Mouse (Mus musculus): ENCODE measurements around the gene Nedd9.

Nedd9 gene

DNA sequence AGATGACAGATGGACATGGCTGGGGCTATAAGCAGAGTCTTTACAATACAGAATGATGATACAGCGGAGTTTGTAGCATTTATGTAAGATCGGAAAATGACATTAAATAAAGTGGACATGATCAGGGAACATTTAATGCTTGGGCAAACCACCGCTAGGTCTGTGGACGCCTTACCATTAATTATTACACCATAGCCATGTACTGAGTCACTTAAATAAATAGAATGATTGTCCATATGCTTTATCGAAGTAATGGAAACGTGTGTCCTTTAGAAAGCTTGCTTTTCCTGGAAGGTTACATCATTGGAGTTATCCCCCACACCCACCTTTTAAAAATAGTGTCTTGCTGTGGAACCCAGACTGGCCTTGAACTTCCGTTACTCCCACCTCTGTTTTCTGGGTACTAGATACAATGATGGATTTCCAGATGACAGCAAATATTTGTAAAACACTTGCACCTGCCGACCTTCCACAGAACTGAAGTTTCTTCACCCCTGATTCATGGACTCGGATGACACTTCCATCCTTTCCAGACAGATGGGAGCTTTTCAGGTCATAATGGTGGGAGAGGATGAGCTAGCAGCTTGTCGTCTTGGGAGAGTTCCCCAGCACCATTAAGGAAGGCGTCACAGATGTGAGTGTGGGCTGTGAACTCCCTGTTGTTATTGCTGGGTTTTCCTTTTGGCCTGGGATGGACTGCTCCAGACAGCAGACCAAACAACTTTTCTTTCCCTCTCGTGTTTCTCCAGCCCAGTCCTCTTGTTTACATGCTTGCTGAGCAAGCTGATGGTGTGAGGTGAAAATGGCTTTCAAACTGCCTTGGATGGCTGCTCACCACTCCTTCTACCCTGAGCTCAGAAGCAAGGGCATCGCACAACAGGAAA is 76.7 kb downstream of the Nedd9 start:
- DNase-seq (ENCODE audit: low spot score in 2 of 2) = no peak

DNA sequence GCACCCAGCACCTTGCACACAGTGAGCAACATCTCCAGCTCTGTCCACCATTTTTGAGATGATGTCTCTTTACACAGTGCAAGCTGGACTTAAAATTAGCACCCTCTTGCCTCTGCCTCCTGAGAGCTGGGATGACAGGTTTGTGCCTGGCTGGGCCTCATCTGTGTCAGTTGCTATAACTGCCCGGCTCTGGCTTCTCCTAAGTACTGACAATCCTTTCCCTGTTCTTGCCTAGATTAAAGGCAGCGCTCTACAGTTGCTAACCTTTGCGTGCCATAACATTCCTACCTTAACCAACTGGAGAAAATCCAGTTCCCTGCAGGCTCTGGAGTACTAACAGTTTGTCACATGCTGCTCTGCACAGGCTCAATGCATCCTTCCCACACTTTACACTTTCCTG is 77.9 kb downstream of the Nedd9 start:
- DNase-seq (ENCODE audit: low spot score in 2 of 2) = no peak

DNA sequence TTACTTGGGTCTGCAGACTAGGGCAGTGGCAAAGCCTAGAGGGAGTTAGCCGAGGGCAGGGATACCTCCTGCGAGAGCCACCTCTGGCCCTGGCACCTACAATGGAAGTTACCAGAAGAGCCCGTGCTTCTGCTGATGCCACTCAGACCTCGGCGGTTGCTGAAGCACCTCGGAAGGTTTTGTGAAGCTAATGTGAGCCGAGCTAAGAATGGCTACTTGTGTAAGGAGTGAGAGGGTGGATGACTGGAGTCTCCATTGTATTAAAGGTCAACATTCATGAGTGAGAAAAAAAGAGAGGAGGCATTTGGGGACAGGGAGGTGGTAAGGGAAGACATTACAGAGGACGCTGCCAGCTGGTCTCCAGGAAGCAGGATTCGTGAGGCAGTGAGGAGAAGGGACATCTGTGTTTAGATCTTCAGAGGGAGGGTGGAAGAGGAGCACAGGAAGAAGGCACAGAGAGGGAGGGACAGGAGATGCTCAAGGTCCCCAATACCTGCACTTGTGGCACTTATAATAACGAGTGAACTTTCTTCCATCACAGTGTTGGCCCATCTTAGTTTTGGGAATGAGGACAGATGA is 78.7 kb downstream of the Nedd9 start:
- DNase-seq (ENCODE audit: low spot score in 2 of 2) = no peak

DNA sequence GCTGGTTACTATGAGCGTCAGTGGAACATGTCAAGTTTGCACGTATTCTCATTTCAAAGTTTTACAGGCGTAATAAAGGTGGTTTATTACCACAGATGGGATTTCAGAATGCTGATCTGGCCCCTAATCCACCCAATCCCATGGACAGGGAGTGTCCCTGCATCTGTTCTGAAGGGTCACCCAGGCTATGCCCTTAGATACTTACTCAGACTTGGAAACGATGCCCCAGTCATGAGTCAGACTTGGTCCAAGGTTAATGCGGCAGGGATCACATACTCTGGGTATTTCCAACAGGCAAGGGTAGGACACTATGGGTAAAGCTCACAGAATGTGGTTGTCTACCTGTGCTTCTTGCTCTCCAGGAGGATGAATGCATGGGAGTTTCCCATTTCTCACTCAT is 82.2 kb downstream of the Nedd9 start:
- DNase-seq (ENCODE audit: low spot score in 2 of 2) = no peak

DNA sequence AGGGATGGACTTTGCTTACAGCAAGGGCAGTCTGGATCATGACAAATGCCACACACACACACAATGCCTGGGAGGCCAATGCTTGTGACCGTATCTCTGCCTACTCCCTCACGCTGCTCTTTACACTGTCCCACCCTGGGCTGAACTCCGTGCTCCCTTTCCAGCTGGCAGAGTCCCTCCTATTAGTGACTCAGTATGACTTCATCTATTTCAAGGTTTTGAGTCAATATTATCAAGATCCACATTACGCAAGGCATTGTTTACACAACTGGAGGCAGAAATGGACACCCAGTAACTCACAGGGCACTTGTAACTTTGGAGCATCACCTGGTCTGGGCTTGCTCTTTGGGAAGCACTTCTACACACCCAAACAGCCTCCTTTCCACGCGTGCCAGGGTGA is 83.3 kb downstream of the Nedd9 start:
- DNase-seq (ENCODE audit: low spot score in 2 of 2) = no peak

DNA sequence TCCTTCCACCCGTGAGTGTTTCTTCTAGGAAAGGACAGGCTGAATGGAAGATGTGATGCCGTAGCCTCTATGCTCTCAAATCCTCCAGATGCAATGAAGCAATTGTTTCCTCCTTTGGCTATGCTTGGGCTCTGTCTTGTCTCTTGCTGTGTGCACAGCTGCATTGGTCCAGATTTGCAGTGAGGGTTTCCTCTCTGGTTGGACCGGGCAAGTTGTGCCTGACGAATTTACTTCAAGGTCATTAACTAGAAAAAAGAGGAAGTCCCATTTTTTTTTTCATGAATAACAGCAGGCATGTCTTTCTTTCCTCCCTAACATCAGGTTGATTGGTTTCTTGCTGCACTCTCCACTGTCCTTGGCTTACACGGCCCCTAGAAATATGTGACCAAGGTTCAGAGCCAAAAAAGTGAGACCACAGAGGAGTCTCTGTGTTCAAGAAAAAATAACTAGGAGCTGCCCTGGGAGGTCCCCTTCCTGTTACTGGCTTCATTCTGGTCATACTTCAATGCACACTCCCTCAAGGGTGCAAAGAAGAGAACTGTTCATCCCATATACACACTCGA is 84.6 kb downstream of the Nedd9 start:
- no peak for DNase-seq (ENCODE audit: low spot score in 2 of 2)

DNA sequence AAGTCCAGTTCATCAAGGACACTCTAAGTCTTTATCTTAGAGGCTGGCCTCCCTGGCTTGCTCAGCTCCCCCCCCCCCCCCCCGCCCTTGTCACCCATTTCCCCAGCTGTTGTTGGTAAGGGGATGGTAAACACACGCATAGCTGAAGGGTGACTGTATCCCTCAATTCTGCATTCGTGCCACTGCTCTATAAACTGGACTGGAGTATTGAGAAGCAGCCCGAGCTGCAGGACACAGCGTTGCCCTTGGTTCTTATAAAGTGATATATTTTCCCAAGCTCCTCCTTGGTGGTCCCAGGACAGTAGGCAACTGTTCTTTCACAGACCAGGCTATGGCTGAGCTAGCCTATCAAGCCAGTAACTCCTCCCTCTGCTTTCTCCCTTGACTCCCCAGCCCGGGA is 85.4 kb downstream of the Nedd9 start:
- no peak for DNase-seq (ENCODE audit: low spot score in 2 of 2)

DNA sequence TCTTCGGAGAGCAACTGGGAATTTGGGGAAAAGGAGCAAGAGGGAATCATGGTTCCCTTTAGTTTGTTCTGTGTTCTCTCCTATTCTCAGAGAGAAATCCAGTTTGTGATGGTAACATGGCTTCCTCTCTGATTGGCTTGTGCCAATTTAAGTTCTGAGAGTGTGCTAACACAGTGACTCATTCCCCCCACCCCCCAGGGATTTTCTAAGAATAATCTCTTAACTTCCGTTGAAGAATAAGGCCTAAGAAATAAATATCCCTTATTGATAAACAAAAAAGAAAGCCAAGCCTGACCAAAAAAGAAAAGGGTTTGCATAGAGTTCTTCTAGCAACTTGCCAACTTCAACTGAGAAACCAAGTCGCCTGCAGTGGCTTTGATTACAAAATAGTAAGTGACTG is 86.9 kb downstream of the Nedd9 start:
- DNase-seq (ENCODE audit: low spot score in 2 of 2) = no peak

DNA sequence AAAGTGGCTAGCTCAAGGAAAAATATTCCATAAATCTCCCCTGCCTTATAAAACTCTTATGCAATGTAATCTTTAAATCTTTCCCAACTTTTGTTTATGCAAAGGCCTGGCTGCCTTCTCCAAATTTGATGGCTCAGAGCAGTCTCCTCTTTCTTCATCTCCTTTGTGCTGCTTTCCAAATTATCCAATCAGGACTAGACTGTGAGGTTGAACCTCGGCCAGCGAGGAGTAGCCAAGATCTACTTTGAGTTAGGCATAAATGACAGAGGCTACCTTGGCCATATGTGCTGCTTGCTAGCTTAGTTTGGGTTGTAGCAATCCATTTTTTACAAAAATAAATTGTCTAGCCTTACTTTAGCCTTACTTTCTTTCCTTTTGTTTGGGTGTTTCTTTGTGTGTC is 95.0 kb downstream of the Nedd9 start:
- no peak for DNase-seq (ENCODE audit: low spot score in 2 of 2)

DNA sequence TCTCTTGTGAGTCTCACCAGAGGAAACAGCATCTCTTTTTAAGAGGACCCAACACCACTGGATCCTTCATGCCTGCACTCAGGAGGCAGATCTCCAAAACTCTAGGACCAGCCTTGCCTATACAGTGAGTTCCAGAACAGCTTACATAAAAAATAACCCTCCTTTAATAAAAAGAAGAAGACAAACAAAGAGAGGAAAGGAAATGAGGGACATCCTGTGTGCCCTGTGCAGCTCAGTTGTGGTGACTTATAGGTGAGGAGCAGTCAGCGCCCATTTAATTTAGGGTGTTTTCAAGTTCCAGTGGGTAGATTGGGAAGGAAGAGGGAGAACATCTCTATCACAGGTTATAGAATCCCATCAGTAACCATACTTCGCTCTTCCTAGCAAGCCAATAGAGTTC is 96.5 kb downstream of the Nedd9 start:
- DNase-seq (ENCODE audit: low spot score in 2 of 2) = no peak

DNA sequence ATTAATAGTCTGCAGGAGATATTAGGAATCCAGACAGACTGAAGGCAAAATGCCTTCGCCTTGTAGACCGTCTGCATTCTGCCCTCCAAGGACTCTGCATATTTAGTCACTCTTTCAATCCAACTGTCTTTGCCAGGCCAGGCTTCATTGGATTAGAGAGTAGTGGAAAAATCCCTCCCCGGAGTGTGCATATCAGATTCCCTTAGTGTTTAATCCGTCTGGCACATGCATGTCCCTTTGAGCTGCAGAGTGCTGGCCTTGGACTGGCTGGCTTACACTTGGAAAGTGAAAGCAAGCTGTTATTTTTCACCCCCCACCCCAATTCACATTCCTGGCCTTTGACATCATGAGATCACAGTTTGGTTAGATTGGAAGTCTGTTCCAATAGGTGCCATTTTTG is 100.6 kb downstream of the Nedd9 start:
- DNase-seq (ENCODE audit: low spot score in 2 of 2) = no peak

DNA sequence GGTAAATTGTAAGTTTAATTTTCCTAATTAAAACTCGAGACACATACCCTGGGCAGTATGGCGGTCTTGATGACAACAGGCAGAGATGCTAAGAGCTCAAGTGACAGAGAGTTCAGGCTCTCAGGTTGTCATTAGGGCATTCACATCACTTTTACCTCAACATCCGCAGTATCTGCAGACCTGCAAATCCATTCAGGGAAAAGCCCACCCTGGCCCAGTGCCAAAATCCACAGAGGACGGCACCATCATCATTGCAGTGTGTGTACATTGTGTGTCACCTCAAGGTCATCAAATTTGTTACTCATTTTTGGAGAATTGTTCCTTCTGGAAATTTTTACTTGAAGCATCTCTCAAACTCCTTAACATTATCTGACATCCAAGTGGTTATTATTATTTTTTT is 102.3 kb downstream of the Nedd9 start:
- no peak for DNase-seq (ENCODE audit: low spot score in 2 of 2)

DNA sequence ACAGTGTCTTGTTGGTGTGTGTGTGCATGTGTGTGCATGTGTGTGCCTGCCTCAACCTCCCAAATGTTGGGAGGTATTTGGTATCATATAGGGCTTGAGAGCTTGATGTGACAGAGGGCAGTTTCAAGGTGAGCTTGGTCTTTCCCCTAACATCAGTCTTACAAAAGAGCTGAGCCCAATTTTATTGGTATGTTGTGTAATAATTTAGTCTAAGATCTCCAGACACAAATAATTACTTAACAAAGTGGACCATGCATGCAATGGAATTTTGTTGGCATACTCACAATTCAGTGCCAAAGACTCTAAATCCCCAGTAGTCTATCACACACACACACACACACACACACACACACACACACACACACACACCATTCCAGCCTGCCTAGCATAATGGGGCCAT is 104.5 kb downstream of the Nedd9 start:
- DNase-seq (ENCODE audit: low spot score in 2 of 2) = no peak

DNA sequence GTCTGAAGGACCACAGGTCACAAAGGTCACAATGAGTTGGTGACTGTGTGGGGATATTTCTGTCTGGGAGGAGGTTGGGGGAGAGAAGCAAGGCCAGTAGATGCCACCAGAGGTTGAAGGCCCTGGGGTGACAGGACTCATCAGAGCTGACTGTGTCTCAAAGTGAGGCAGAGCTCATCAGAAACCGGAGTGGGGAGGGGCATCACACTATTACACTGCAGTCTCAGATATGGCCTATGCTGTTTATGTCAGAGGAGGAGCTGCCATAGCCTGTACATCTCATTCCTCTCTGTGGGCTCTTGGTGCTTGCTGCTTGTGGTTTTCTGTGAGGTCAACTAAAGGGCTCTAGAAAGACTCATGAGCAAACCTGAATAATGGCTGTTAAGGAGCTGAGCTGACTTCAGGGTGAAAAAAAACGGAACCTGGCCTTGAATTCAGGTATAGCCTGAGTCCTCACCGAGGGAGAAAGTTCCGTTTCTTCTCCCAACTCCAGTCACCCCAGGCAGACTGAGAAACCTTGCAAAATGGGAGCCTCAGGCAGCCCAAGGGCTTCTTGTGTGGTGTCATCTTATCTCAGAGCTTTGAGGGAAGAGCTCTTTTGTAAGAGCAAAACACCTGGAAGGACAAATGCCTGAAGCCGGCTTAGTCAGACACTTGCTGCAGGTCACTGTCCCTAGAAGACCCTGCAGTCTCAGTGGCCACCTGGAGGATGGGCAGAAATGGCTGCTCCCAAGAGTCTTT is 105.2 kb downstream of the Nedd9 start:
- no peak for DNase-seq (ENCODE audit: low spot score in 2 of 2)

DNA sequence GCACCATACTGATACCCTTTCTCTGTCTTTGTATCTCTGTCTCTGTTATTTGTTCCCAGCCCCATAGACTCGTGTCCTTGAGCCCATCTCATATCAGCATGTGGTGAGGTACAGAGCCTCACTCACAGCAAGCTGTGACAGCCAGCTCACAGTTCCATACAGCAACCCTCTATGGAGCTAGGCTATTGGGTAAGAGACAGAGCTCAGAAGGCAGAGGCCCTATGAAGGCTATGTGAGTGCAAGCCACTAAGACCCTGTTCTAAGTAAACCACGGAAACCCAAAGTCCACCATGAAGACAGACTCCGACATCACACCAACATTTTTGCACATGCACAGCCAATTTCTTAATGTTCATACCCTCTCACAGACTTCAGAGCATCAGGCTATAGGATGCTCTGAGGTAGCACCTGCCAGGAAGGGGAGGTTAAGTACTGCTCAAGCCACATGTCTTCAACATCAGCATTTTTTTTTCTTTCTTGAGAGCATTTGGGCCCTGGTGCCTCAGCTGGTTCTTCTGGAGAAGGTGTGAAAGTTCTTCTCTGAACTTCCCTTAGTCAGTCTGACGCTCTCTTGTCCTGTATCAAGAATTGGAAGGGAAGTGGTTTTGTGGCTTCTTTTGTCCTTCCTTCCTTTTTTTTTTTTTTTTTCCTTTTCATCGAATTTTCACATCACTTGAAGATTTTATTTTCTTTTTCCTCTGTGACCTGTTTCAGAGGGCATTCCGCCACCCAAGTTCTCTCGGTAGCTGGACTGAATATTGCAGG is 105.9 kb downstream of the Nedd9 start:
- no peak for DNase-seq (ENCODE audit: low spot score in 2 of 2)

DNA sequence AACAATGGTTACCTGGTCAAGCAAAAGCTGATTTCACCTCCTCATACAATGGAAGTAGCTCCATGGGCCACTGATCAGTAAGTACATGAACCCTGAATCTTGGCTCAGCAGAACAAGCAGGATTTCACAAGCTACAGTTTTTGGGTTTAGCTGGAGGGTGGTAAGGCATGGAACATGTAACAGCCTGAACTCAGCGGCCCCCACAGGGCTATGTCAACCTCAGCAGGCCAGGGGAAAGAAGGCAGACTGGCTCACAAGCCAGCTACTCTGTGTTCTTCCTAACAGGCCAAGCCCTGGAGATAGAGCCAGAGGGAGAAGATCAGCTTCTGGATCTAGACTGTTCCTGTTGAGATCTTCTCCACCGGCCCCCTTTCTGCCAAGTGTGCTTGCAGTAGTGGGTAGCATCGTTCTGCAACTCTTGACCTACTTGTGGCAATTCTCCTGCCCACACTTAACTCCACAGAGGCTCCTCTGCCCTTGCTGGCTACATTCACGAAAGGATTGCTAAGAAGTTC is 107.2 kb downstream of the Nedd9 start:
- no peak for DNase-seq (ENCODE audit: low spot score in 2 of 2)

DNA sequence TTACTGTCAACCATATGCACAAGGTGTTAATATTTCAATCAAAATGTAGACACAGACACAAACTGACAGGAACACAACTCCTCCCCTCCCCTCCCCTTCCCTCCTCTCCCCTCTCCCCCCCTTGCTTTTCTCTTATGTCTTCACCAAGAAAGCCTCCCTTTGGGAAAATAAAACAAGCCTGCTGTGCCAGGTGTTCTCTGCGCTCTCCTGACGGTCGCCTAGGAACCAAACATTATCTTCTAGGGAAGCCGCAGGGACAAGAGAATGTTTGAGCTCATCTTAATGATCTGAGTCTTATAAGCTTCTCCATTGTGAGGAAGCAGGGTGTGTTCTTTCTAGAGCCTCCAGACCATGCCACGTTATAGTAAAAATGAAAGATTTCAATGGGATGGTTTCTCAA is 108.7 kb downstream of the Nedd9 start:
- DNase-seq (ENCODE audit: low spot score in 2 of 2) = no peak

DNA sequence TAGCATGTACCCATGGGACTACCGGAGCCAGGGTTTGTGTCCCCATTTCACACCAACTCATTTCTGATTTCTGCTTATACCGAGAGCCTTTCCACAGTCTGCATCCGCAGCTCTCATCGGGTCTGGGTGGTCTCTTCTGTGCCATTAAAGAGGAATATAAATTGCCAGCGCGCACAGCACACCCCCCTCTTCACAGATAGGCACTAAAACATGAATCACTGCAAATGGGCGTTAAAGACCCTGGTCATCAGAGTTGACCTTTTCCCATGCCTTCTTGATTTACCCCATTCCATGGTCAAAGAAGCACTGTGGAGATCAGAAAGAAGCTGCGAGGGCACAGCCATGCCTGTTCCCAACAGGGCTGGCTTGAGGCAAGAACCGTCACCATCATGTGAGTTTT is 109.3 kb downstream of the Nedd9 start:
- no peak for DNase-seq (ENCODE audit: low spot score in 2 of 2)

DNA sequence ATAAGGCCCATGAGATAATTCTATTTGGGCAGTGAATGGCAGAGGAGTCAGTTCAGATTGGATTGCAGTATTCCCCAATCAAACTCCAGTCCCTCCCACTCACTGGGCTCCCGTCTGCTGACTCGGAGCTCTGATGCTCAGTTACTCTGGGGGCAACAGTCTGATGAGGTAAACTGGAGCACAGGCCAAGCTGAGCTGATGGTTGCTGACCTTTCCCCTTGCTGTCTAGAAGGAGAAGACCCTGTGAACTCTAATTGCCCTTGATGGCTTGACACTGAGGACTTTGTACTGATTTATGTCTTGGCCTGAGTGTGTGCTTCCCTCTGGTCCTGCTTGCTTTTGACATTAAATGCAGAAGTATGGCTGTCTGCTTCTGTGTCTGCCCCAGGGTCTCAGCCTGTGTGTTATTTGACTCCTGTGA is 110.1 kb downstream of the Nedd9 start:
- DNase-seq (ENCODE audit: low spot score in 2 of 2) = no peak

DNA sequence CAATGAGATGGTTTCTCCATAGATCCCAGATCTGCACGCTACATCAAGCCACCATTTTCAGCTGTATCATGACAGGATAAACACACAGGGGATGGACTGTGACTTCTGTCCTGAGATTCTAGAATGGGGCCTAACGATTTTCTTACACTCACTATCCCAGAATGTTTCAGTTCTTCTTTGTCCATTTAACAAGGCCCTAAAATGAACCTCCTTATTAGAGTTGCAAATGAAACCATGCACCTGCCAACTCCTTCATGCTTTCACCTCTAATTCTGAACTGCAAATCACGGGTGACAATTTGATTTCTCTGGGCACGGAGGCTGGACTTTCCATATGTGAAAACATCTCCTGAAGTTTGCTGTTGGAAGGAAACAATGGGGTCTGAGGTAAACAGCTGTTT is 111.1 kb downstream of the Nedd9 start:
- no peak for DNase-seq (ENCODE audit: low spot score in 2 of 2)

DNA sequence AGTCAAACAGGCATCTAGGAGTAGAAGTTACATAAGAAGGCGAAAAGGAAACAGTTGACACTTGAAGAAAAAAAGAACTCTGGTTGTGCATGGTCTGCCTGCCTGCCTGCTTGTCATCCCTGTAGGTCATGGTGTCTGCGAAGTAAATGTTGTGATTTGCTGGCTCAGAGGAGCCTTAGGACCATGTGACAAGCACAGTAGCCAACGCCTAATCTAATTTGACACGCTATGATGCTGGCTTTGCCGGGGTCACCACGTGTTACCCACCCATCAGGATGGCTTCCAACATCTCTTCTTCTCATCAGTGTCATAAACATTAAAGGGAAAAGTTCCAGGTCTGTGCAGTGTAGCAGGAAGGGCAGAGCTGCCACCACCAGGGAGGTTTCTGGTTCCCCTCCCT is 111.5 kb downstream of the Nedd9 start:
- DNase-seq (ENCODE audit: low spot score in 2 of 2) = no peak

DNA sequence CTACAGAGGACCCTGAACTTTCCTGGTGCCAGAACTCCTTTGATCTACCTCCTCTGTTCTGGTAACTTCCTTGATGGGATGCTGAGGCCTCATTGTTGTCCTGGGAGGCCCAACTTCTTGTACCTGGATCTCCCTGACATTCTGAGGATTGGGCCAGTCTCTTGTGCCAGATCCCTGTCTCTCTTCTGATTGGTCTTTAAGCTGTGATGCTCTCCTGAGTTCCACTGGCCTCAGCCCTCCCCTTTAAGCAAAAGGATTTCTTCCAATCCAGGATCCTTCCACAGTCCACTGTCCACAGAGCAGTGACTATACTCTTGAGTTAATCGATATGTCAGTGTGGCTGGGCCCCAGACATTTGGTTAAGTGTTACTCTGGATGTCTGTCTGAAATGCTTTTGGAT is 112.3 kb downstream of the Nedd9 start:
- no peak for DNase-seq (ENCODE audit: low spot score in 2 of 2)

Measured in frontal cortex, postnatal 10 days (tissue).